Mouse (Mus musculus): ENCODE measurements around the gene Clic3. TPM values are rescaled to one million over a fixed set of nuclear protein-coding genes. Genes with fewer than 3 reads are reported as not detected.
A peak's percentile ranks its signal among the peaks of the same experiment; 100 is the strongest.

Gene Clic3
- polyA plus RNA-seq, 1 experiment from 2014 or later: 0.57 TPM

DNA sequence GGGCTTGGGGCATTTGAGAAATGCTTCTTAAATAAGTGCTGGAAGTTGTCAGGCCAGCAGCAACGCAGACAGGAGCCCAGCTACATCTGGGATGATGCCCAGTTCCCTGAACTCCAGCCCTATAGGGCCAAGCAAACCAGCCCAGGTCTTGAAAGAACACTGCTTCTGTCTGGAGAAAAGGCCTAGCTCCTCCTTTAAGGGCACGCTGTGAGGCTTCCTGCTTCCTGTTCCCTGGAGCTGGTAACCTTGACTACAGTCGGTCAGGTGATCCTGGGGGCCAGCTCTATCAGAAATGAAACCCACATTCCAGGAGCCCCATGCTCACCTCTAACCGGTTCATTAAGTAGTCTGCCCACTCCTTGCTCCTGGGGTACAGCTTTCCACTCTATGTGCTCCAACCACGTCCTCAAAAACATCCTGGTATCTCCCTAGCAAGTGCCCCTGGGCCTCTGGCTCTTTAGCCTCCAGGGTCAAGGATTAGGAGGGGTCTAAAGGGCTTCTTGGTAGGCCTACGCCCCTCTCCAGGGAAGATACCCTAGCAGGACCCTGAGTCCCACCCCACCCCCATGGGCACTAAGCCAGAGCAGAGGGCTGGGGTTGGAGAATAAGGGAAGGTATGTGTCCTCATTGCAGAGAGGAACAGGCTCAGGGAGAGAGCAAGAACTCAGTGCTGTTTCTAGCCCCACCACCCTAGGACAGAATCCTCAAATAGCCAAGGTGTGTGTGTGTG lies 41.4 kb downstream of the Clic3 start:
- H3K36me3 ChIP-seq (replicated peaks): peaks cover 4% of the 10 kb centered on the region

DNA sequence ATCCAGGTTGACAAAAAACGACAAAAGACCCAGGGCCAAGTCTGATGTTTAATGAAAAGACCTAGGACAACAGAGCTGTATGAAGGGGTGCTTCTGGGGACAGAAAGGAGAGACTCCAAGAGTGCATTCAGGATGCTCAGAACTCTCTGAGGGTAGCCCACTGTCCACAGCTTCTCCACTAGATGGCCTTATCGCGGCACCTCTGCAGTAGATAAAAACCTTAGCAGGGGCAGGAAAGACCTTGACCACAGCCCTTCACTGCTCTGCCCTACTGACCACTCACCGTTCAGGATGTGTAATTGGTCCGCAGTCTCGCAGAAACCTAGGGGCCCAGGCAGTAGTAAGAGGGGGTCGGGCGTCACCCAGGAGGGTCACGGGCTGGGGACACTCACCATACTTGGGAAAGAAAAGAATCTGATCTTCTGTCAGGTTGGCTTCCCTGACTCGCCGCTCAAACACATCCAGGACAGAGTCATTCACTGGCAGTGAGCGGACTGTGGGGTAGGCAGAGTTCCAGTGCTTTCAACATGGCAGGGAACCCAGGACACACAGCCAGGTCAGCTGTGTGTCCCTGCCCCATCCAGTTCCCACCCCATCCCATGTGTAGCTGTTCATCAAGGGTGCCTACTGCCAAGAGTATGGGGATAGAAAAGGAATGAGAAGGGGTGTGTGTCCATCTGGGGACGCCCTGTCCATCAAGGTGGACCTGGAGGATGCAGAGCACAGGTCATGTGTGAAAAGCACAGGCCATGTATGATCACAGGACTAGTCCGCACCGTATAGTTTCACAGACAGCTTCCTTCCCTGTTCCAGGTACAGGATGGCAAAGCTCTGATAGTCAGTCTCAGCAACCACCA lies 42.2 kb downstream of the Clic3 start:
- H3K27ac ChIP-seq: 0 out of 2 replicates have a peak overlapping the region, but pooled peaks have one; percentile 48
- no peaks in the 10 kb centered on the region for H3K27me3 ChIP-seq (ENCODE audit: poor library complexity, severe bottlenecking)
- H3K9me3 ChIP-seq: no peaks in the 10 kb centered on the region
- H3K36me3 ChIP-seq (replicated peaks): peaks cover 13% of the 10 kb centered on the region
- peaks cover 35% of the 10 kb centered on the region for H3K4me1 ChIP-seq
- no peak overlapping the region for H3K4me3 ChIP-seq
- 80% methylated on average over 15 of the region's 15 CpGs for WGBS
- no peak for DNase-seq (ENCODE audit: extremely low spot score, low spot score)

More for the DNA sequence above, 41.4 kb downstream of the Clic3 start:
- Histone ChIP-seq H3K4me1 (peaks cover 35% of the 10 kb centered on the region), H3K27ac (peak overlapping the region; percentile 48), H3K9me3 (no peaks in the 10 kb centered on the region), H3K4me3 (no peak overlapping the region; the same call in 1 of the 2 replicates), H3K27me3 (ENCODE audit: poor library complexity, severe bottlenecking) (no peaks in the 10 kb centered on the region)
- WGBS: 65% methylated on average over 6 of the region's 6 CpGs
- DNase-seq (ENCODE audit: extremely low spot score, low spot score): no peak

DNA sequence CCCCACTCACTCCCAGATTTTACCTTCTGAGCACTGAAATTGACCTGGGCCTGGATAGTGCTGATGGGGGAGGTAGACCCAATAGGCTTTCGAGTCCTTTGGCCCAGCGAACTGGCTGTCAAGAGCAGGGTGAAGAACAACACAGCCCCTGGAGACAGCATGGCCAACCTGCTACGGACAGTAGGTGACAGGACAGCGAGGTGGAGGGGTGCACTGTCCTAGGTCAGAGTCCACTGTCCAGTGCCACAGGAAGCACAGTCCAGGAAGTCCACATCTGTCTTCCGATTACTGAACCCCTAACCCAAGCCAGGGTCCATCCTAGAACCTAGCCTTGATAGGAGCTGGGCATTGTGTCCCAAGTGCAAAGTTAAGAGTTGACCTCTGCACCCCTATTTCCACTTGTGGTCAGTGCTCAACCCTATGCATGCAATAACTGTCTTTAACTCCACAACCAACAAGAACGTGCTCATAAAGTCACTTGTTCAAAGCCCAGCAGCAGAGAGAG lies 43.5 kb downstream of the Clic3 start:
- H3K27ac ChIP-seq: peak overlapping the region; percentile 94
- no peaks in the 10 kb centered on the region for H3K27me3 ChIP-seq (ENCODE audit: poor library complexity, severe bottlenecking)
- peaks cover 25% of the 10 kb centered on the region for H3K36me3 ChIP-seq (replicated peaks)
- DNase-seq (ENCODE audit: extremely low spot score, low spot score): no peak
- no peaks in the 10 kb centered on the region for H3K9me3 ChIP-seq
- WGBS: 74% methylated on average over 6 of the region's 6 CpGs
- H3K4me3 ChIP-seq: peak overlapping the region; percentile 94
- peaks cover 35% of the 10 kb centered on the region for H3K4me1 ChIP-seq

DNA sequence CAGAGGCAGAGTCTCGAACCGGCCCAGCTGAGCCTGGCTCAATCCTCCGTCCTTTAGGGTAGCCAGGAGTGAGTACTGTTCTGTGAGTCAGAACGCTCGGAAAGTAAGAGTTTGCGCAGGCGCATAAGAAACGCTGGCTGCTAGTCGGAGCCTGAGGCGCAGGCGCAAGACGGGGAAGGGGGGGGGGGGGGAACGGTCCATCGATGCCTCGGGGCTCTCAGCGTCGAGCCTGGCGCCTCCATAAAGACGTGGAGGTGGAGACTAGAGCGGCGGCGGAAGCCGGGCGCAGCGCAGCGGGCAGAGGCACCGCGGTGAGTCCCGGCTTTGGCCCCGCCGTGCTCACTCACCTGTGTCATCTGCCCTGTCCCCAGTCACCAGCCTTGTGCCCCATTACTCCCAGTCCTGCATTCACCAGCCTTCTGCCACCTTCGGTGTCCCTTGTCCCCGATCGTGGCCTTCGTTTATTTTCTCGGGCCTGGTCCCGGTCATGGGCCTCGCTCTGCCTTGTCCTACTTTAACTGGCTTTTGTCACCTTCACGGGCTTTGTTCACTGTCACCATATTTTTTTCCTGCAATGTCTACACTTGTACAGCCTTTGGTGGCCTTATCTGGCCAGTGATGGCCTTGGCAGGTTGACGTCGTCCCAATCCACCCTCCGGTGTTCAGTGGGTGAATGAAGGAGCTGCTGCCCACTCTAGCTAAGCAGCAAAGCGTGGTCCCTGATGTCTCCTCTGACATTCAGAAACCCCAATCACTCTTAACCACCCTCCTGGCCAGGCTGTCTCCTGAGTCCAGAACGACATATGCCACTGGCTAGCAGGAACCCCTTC lies 44.2 kb downstream of the Clic3 start, which contains the start of gene Fbxw5:
Gene Fbxw5, plus strand, starts transcription at position 175 of the 830 bp plus-strand sequence.
- H3K4me3 ChIP-seq: peak within 1 kb of the TSS; percentile 94
- peak; percentile 95 for DNase-seq (ENCODE audit: extremely low spot score, low spot score)
- H3K27ac ChIP-seq: peak within 1 kb of the TSS; percentile 94
- WGBS: 1% methylated on average over 44 of the region's 44 CpGs
- H3K27me3 ChIP-seq (ENCODE audit: poor library complexity, severe bottlenecking): no peaks in the 10 kb centered on the region
- H3K36me3 ChIP-seq (replicated peaks): peaks cover 32% of the 10 kb centered on the region
- no peaks in the 10 kb centered on the region for H3K9me3 ChIP-seq
- peaks cover 35% of the 10 kb centered on the region for H3K4me1 ChIP-seq

DNA sequence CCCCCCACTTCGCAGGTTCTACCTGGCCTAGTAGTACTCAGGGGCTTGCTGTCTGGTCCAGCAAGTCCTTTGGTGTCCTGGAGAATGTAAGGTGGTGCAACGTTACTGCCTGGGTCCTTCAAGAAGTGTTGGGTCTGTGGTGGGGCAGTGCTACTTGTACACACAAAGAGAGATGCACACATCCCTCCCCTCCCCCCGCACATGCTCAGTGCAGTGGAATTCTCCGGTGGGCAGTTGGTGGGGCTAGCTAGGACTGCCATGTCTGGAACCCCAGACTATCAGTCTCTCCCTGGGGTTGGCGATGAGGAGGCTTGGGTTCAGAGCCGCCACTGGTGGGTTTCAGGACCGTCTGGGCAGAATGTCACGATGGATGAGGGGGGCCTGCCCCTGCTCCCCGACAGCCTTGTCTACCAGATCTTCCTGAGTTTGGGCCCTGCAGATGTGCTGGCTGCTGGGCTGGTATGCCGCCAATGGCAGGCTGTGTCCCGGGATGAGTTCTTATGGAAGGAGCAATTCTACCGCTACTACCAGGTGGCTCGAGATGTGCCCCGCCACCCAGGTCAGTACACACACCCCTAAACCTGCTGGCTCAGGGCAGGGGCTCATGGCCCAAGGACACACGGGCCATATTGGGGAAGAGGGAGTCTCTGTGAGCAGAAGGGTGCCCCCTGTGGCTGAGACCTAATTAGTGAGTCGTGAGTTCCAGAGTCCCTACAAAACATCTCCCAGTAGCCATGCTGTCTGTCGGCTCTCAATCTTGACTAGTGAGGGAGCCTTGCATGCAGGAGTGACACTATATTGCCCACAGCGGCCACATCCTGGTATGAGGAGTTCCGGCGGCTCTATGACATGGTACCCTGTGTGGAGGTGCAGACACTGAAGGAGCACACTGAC lies 45.2 kb downstream of the Clic3 start, which contains the start of gene C8g:
Gene C8g, minus strand, starts transcription at position 127 of the 894 bp plus-strand sequence.
- peaks cover 35% of the 10 kb centered on the region for H3K4me1 ChIP-seq
- 78% methylated on average over 20 of the region's 20 CpGs for WGBS
- peaks cover 35% of the 10 kb centered on the region for H3K36me3 ChIP-seq (replicated peaks)
- H3K27ac ChIP-seq: peak within 1 kb of the TSS; percentile 94
- DNase-seq (ENCODE audit: extremely low spot score, low spot score): no peak
- peak within 1 kb of the TSS; percentile 94 for H3K4me3 ChIP-seq
- no peaks in the 10 kb centered on the region for H3K9me3 ChIP-seq
- no peaks in the 10 kb centered on the region for H3K27me3 ChIP-seq (ENCODE audit: poor library complexity, severe bottlenecking)

DNA sequence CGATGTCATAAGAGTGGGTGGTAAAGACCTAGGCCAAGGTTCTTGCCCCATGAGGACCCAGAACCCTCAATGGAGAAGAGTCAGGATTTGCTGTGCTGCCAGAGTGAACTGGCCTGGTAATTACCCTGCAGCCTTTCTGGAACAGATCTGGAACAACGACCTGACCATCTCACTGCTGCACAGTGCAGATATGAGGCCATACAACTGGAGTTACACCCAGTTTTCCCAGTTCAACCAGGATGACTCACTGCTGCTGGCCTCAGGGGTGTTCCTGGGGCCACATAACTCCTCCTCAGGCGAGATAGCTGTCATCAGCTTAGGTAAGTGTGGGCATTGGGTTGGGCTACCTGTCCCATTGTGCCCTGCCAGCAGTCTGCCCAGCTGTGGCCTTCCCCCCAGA lies 46.1 kb downstream of the Clic3 start:
- Histone ChIP-seq H3K27me3 (ENCODE audit: poor library complexity, severe bottlenecking) (no peaks in the 10 kb centered on the region), H3K4me1 (peaks cover 31% of the 10 kb centered on the region), H3K36me3 (replicated peaks) (peaks cover 35% of the 10 kb centered on the region), H3K4me3 (no peak overlapping the region), H3K27ac (no peak overlapping the region), H3K9me3 (no peaks in the 10 kb centered on the region)
- no peak for DNase-seq (ENCODE audit: extremely low spot score, low spot score)
- 87% methylated on average over 3 of the region's 3 CpGs for WGBS

DNA sequence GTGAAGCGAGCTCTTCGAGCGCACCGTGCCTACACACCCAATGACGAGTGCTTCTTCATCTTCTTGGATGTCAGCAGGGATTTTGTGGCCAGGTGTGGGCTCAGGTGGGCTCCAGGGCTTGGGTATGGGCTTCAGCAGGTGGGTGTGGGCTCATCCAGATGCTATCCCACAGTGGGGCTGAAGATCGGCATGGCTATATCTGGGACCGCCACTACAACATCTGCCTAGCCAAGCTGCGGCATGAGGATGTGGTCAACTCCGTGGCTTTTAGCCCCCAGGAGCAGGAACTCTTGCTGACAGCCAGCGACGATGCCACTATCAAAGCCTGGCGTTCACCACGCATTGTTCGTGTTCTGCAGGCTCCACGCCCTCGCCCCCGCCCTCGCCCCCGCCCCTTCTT lies 47.9 kb downstream of the Clic3 start:
- Histone ChIP-seq H3K27ac (no peak overlapping the region), H3K9me3 (no peaks in the 10 kb centered on the region), H3K27me3 (ENCODE audit: poor library complexity, severe bottlenecking) (no peaks in the 10 kb centered on the region), H3K4me1 (peaks cover 23% of the 10 kb centered on the region), H3K36me3 (replicated peaks) (peaks cover 35% of the 10 kb centered on the region), H3K4me3 (no peak overlapping the region)
- WGBS: 96% methylated on average over 19 of the region's 19 CpGs
- DNase-seq (ENCODE audit: extremely low spot score, low spot score): no peak

DNA sequence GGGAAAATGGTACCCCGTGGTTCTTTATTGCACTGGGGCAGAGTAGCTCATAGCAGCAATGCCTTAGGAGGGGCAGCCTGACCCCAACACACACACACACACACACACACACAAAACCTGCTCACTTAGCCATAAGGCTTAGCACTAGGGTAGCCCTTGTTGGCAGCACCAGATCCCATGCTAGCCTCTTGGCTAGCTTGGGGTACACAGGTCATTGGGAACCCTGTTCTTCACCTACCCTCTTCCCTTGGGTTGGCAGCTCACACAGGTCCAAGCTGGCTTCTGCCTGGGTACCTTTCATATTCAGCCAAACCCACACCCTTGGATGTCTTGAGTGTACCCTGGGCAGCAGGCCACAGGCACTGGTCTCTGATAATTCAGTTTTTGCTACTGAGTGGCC lies 48.4 kb downstream of the Clic3 start:
- Histone ChIP-seq H3K27ac (no peak overlapping the region), H3K4me1 (peaks cover 18% of the 10 kb centered on the region), H3K9me3 (no peaks in the 10 kb centered on the region), H3K36me3 (replicated peaks) (peaks cover 35% of the 10 kb centered on the region), H3K4me3 (no peak overlapping the region), H3K27me3 (ENCODE audit: poor library complexity, severe bottlenecking) (no peaks in the 10 kb centered on the region)
- no peak for DNase-seq (ENCODE audit: extremely low spot score, low spot score)
- 83% methylated on average over 1 of the region's 1 CpGs for WGBS

DNA sequence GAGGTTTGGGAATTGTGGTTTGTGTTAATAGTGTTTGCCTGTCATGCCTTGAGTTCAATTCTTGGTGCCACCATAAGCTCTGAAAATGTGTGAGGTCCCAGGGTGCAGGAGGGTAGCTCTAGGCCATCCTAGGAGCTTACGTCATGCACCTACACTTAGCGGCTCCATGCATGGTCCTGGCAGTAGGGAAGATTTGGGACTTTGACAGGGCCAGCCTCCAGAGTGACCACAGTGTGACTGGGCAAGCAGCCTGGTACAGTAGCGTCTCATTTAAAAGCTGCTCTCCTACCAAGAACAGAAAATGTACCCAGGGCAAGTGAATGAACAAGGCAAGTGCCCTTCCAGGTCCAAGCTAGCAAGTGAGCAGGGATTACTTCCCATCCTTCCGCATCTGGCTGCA lies 49.2 kb downstream of the Clic3 start:
- DNase-seq (ENCODE audit: extremely low spot score, low spot score): no peak
- no peak overlapping the region for H3K4me3 ChIP-seq
- H3K27me3 ChIP-seq (ENCODE audit: poor library complexity, severe bottlenecking): no peaks in the 10 kb centered on the region
- peaks cover 35% of the 10 kb centered on the region for H3K36me3 ChIP-seq (replicated peaks)
- H3K9me3 ChIP-seq: no peaks in the 10 kb centered on the region
- H3K27ac ChIP-seq: no peak overlapping the region
- H3K4me1 ChIP-seq: peaks cover 14% of the 10 kb centered on the region
- 97% methylated on average over 4 of the region's 4 CpGs for WGBS

DNA sequence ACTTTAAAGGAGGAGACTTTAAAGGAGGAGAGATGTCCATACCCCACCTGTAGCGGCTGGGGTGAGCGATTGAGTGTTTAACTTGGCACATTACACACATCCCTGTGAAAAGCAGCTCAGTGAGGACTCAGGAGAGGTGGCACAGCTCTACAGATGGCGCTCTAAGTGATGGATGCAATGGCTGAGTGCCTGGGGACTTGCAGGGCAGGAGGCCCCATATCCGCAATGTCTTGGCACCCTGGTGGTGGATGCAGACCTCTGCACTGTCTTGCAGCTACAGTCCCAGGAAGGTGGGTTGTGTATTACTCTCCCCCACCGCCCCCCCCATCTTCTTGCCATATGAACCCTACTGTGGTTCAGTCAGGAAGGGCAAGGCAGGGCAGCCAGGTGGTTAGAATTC lies 50.3 kb downstream of the Clic3 start:
- H3K4me3 ChIP-seq: no peak overlapping the region
- DNase-seq (ENCODE audit: extremely low spot score, low spot score): no peak
- 31% methylated on average over 5 of the region's 5 CpGs for WGBS

More for the DNA sequence above, 50.3 kb downstream of the Clic3 start:
- peaks cover 4% of the 10 kb centered on the region for H3K4me1 ChIP-seq
- peaks cover 35% of the 10 kb centered on the region for H3K36me3 ChIP-seq (replicated peaks)
- no peaks in the 10 kb centered on the region for H3K27me3 ChIP-seq (ENCODE audit: poor library complexity, severe bottlenecking)
- H3K27ac ChIP-seq: no peak overlapping the region
- no peaks in the 10 kb centered on the region for H3K9me3 ChIP-seq

Measured in forebrain, embryonic 10.5 days (tissue).